Mouse (Mus musculus): ENCODE results near the gene B830017H08Rik. TPM values are rescaled to one million over a fixed set of nuclear protein-coding genes. Genes with fewer than 3 reads are reported as not detected.

Gene B830017H08Rik
- polyA plus RNA-seq, 1 experiment from 2014 or later, result not detected

GRCm38 (mm10) chr16:17871248-17871647 is 38.3 kb downstream of the B830017H08Rik start:
- peaks cover 9% of the 10 kb centered on the region; the same call in 1 of the 2 replicates for H3K36me3 ChIP-seq
- H3K9me3 ChIP-seq, result no peaks in the 10 kb centered on the region
- H3K4me1 ChIP-seq (replicated peaks), result peaks cover 11% of the 10 kb centered on the region; the same call in 1 of the 2 replicates
- H3K4me3 ChIP-seq (replicated peaks), result no peak overlapping the region
- no peak overlapping the region for H3K27ac ChIP-seq
- WGBS, result 67% methylated on average over 5 of the region's 5 CpGs
- no peak overlapping the region for H3K9ac ChIP-seq
- no peak overlapping the region for H3K4me2 ChIP-seq (replicated peaks)
- peak; percentile 88 for ATAC-seq
- H3K27me3 ChIP-seq (replicated peaks), result no peaks in the 10 kb centered on the region

DNA sequence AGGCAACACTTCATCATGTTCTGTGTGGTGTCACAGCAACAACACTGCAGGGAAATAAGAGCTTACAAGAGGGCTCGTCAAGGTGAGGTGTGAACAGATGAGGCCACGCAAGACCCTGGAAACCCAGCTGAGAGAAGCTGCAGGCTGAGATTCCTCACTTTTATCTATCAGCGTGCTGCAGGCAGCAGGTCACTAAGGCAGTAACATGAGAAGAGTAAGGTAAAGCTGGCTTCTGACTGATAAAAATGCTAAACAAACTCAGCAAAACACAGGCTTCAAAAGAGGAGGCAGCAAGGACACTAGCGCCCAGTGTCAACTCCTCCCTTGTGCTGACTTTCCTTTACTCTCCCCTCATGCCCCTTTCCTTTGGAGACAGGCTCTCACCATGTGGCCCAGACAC is 40.1 kb downstream of the B830017H08Rik start:
- Histone ChIP-seq H3K9me3 (no peaks in the 10 kb centered on the region), H3K27ac (no peak overlapping the region), H3K9ac (no peak overlapping the region; the same call in 1 of the 2 replicates), H3K27me3 (replicated peaks) (no peaks in the 10 kb centered on the region), H3K4me3 (replicated peaks) (no peak overlapping the region), H3K4me2 (replicated peaks) (no peak overlapping the region), H3K4me1 (replicated peaks) (peaks cover 9% of the 10 kb centered on the region; the same call in 1 of the 2 replicates), H3K36me3 (peaks cover 12% of the 10 kb centered on the region; the same call in 1 of the 2 replicates)
- no peak for ATAC-seq
- 56% methylated on average over 4 of the region's 4 CpGs for WGBS

DNA sequence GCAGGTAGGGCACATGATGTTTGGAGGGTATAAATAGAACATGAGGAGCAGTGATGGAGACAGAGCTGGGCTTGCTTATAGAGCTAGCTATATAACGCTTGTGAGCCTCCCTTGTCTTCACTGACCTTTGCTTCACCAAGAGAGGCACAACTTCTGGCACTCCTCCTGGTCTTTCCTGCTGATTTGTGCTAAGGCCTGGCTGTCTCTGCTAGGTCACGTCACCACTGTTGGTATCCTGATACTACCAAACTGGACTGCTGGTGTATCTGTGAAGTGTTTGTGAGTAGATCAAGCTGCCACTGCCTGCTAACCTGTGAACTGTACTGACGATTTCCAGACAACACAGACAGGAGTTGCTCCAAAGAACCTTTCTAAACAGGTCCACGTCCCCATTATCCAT is 42.3 kb downstream of the B830017H08Rik start:
- Histone ChIP-seq H3K9ac (no peak overlapping the region), H3K27me3 (replicated peaks) (no peaks in the 10 kb centered on the region), H3K4me1 (replicated peaks) (peaks cover 9% of the 10 kb centered on the region; the same call in 1 of the 2 replicates), H3K4me3 (replicated peaks) (no peak overlapping the region), H3K9me3 (no peaks in the 10 kb centered on the region), H3K4me2 (replicated peaks) (no peak overlapping the region), H3K27ac (no peak overlapping the region), H3K36me3 (peaks cover 12% of the 10 kb centered on the region; the same call in 1 of the 2 replicates)
- WGBS, result 65% methylated on average over 4 of the region's 4 CpGs
- ATAC-seq, result no peak

GRCm38 (mm10) chr16:17876096-17876495 is 43.2 kb downstream of the B830017H08Rik start:
- ATAC-seq, result no peak
- no peak overlapping the region for H3K4me3 ChIP-seq (replicated peaks)
- no peaks in the 10 kb centered on the region for H3K9me3 ChIP-seq
- peaks cover 12% of the 10 kb centered on the region; the same call in 1 of the 2 replicates for H3K36me3 ChIP-seq
- no peaks in the 10 kb centered on the region for H3K27me3 ChIP-seq (replicated peaks)
- H3K4me2 ChIP-seq (replicated peaks), result no peak overlapping the region
- H3K27ac ChIP-seq, result no peak overlapping the region
- no peak overlapping the region for H3K9ac ChIP-seq
- peaks cover 9% of the 10 kb centered on the region; the same call in 1 of the 2 replicates for H3K4me1 ChIP-seq (replicated peaks)
- WGBS, result 96% methylated on average over 1 of the region's 1 CpGs

DNA sequence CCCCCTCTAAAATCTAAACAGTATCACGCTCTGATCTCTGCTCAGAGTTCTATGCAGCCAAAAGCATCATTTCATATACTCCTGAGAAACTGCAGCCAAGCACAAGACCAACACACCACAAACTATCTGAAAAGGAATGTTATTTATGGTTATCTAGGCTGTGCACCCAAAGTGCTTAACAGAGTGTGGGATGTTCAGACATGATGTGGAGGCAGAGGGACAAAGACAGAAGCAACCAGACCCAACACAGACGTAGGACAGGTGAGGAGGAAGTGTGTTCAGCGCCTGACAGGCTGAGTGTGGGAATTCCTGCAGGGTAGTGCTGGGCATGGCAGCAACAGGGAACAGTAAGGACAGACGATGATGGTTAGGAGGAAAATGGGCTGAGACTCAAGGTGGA is 46.6 kb downstream of the B830017H08Rik start:
- Histone ChIP-seq H3K9me3 (no peaks in the 10 kb centered on the region), H3K4me2 (replicated peaks) (no peak overlapping the region), H3K4me3 (replicated peaks) (no peak overlapping the region), H3K4me1 (replicated peaks) (peaks cover 13% of the 10 kb centered on the region; the same call in 1 of the 2 replicates), H3K27me3 (replicated peaks) (no peaks in the 10 kb centered on the region), H3K27ac (no peak overlapping the region), H3K9ac (no peak overlapping the region), H3K36me3 (peaks cover 7% of the 10 kb centered on the region; the same call in 1 of the 2 replicates)
- 82% methylated on average over 4 of the region's 4 CpGs for WGBS
- ATAC-seq, result no peak

DNA sequence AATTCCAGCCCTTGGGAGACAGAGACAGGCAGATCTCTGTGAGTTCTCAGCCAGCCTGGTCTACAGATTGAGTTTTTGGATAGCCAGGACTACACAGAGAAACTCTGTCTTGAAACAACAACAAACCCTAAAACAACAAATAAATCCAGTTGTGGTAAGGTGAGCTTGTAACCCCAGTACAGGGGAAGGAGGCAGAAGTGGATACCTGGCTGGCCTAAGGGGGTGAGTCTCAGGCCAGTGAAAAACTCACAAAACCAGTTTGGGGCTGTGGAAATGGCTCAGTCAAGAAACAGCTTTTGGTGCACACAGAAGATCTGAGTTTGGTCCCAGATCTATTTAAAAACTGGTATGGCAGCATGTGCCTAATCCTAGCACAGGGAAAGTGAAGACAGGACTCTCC is 49.3 kb downstream of the B830017H08Rik start:
- Histone ChIP-seq H3K9me3 (no peaks in the 10 kb centered on the region), H3K9ac (no peak overlapping the region), H3K27me3 (replicated peaks) (no peaks in the 10 kb centered on the region), H3K36me3 (0 out of 2 replicates have a peak, but pooled peaks cover 5% of the 10 kb centered on the region), H3K27ac (no peak overlapping the region), H3K4me2 (replicated peaks) (no peak overlapping the region), H3K4me1 (replicated peaks) (0 out of 2 replicates have a peak, but pooled peaks cover 14% of the 10 kb centered on the region), H3K4me3 (replicated peaks) (no peak overlapping the region)
- ATAC-seq, result no peak

- H3K27me3 ChIP-seq (replicated peaks), result no peaks in the 10 kb centered on the region
- no peak overlapping the region for H3K4me3 ChIP-seq (replicated peaks)
- ATAC-seq, result no peak
- no peak overlapping the region for H3K27ac ChIP-seq
- H3K4me2 ChIP-seq (replicated peaks), result no peak overlapping the region
- H3K36me3 ChIP-seq, result 0 out of 2 replicates have a peak, but pooled peaks cover 5% of the 10 kb centered on the region
- no peak overlapping the region for H3K9ac ChIP-seq
- H3K4me1 ChIP-seq (replicated peaks), result 0 out of 2 replicates have a peak, but pooled peaks cover 14% of the 10 kb centered on the region
- no peaks in the 10 kb centered on the region for H3K9me3 ChIP-seq
- 72% methylated on average over 6 of the region's 6 CpGs for WGBS
These were observed 51.2 kb downstream of the B830017H08Rik start for GRCm38 (mm10) chr16:17884116-17884515.

Other genes starting within 250 kb of the B830017H08Rik start
- gene Slc7a4, start 249.9 kb upstream of the B830017H08Rik start, polyA plus RNA-seq (2015; fragmentation: Nextera tagmentation; extraction: Ambion mirVana), result 25.0 and 29.4 TPM in 2 replicates
- gene Smpd4, start 213.8 kb upstream of the B830017H08Rik start, polyA plus RNA-seq (2015; fragmentation: Nextera tagmentation; extraction: Ambion mirVana), result 26.8 and 27.5 TPM in 2 replicates
- 4.0 and 6.7 TPM in 2 replicates for gene Ccdc74a, start 186.7 kb upstream of the B830017H08Rik start, polyA plus RNA-seq (2015; fragmentation: Nextera tagmentation; extraction: Ambion mirVana)
- 38.0 and 43.0 TPM in 2 replicates for gene Med15, start 100.2 kb upstream of the B830017H08Rik start, polyA plus RNA-seq (2015; fragmentation: Nextera tagmentation; extraction: Ambion mirVana)
- gene Klhl22, start 73.5 kb upstream of the B830017H08Rik start, polyA plus RNA-seq (2015; fragmentation: Nextera tagmentation; extraction: Ambion mirVana), result 52.3 and 55.6 TPM in 2 replicates
- 11.5 and 11.7 TPM in 2 replicates for gene Scarf2, start 35.8 kb upstream of the B830017H08Rik start, polyA plus RNA-seq (2015; fragmentation: Nextera tagmentation; extraction: Ambion mirVana)
- gene Car15, start 5.2 kb downstream of the B830017H08Rik start, polyA plus RNA-seq (2015; fragmentation: Nextera tagmentation; extraction: Ambion mirVana), result 2.0 and 3.1 TPM in 2 replicates
- 0.18 and 0.27 TPM in 2 replicates for gene Gm20518, start 58.5 kb downstream of the B830017H08Rik start, polyA plus RNA-seq (2015; fragmentation: Nextera tagmentation; extraction: Ambion mirVana)
- 0.08 TPM in 1 of 2 replicates, not detected in the other for gene Tssk1, start 61.1 kb downstream of the B830017H08Rik start, polyA plus RNA-seq (2015; fragmentation: Nextera tagmentation; extraction: Ambion mirVana)
- 68.2 and 70.7 TPM in 2 replicates for gene Dgcr2, start 65.4 kb downstream of the B830017H08Rik start, polyA plus RNA-seq (2015; fragmentation: Nextera tagmentation; extraction: Ambion mirVana)
- not detected in 2 replicates for gene Tssk2, start 65.5 kb downstream of the B830017H08Rik start, polyA plus RNA-seq (2015; fragmentation: Nextera tagmentation; extraction: Ambion mirVana)
- 29.7 and 29.8 TPM in 2 replicates for gene Ess2, start 78.2 kb downstream of the B830017H08Rik start, polyA plus RNA-seq (2015; fragmentation: Nextera tagmentation; extraction: Ambion mirVana)
- 0.14 TPM in 1 of 2 replicates, not detected in the other for gene Gsc2, start 81.9 kb downstream of the B830017H08Rik start, polyA plus RNA-seq (2015; fragmentation: Nextera tagmentation; extraction: Ambion mirVana)
- gene Slc25a1, start 95.1 kb downstream of the B830017H08Rik start, polyA plus RNA-seq (2015; fragmentation: Nextera tagmentation; extraction: Ambion mirVana), result 201 and 221 TPM in 2 replicates
- 0.37 TPM in 1 of 2 replicates, not detected in the other for gene Vpreb2, start 147.3 kb downstream of the B830017H08Rik start, polyA plus RNA-seq (2015; fragmentation: Nextera tagmentation; extraction: Ambion mirVana)
- 71.2 and 75.7 TPM in 2 replicates for gene Dgcr6, start 219.7 kb downstream of the B830017H08Rik start, polyA plus RNA-seq (2015; fragmentation: Nextera tagmentation; extraction: Ambion mirVana)

Data from intestine, embryonic 15.5 days (tissue).